Mouse (Mus musculus): Measurements from ENCODE around the gene Cutal. TPM values are rescaled to one million over a fixed set of nuclear protein-coding genes. Genes with fewer than 3 reads are reported as not detected.
A peak's percentile ranks its signal among the peaks of the same experiment; 100 is the strongest.

Gene Cutal
- total RNA-seq, 2 experiments from 2014 or later, result 0.37 to 0.93 TPM

DNA sequence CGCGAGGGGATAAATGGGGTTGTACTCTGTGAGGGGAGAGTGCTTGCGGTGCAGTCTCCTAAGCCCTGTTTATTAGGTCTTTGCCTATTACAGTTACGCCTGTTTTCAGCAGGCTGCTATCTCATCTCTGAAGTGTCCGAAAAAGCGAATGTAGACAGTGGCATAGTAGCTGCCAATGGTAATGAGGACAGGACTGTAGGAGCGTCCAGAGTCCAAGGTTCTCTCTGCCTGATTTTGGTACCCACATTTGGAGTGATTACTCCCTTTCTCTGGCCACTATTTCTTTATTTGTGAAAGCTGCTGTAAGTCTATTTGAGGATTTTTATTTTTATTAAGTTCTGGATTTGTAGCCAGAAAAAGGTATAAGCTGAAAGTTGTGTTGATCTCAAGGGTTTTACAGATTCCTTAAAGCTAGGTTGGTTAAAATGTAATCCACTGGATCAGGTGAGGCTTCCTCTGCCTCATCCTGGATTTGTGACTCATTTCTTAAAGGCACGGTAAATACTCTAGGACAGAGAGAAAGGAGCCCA lies 685 bp downstream of the Cutal start, which contains the start of gene Psmd5:
Psmd5 (minus strand) TSS at position 153 of the 530 bp plus-strand sequence.
- DNase-seq (ENCODE audit: low spot score in 2 of 2), result no peak
- intact Hi-C loops (cut with DNase I), result no loop called here

- no peak for DNase-seq (ENCODE audit: low spot score in 2 of 2)
- intact Hi-C loops (cut with DNase I), result no loop called here
These were observed 5.9 kb downstream of the Cutal start for GRCm38 (mm10) chr2:34880054-34880453.

DNA sequence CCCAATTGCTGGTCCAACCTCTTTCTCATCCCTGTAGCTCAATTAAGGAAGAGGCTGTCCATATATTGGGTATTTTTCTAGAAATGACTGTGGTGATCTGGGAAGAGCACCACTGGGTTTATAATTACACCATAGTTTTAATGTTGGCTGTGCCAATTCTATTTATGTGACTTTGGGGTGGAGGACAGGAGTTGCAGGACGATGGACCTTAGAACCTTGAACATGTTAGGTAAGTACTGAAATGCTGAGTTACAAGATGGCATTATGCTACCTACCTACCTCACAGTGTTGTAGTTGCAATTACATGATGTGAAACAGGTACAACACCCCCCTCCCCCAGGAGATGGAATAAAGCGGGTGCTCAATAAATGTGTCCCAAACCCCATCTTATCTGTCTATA lies 8.6 kb downstream of the Cutal start:
- intact Hi-C loops (cut with DNase I), result no loop called here
- DNase-seq (ENCODE audit: low spot score in 2 of 2), result no peak

GRCm38 (mm10) chr2:34883190-34883589 lies 9.0 kb downstream of the Cutal start:
- DNase-seq (ENCODE audit: low spot score in 2 of 2), result no peak
- intact Hi-C loops (cut with DNase I), result no loop called here

GRCm38 (mm10) chr2:34884186-34884585 lies 10.0 kb downstream of the Cutal start:
- intact Hi-C loops (cut with DNase I), result no loop called here
- no peak for DNase-seq (ENCODE audit: low spot score in 2 of 2)

DNA sequence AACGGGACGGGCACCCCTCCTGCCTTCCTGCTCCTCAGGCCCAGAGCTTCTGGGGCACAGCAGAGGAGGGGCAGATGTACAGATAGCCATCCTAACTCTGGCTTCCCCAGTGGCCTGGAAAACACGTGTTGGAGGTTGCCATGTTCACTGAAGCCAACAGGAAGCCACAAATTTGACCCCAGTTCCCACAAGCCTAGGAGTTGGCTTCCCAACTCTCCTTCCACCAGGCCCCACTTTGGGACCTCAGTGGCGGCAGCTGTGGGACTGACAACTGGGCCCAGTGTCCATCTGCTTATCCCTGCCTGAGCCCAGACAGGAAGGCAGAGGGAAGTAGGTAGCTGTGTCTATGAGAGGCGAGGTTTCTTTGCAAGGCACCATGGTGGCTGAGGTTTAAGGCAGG lies 19.8 kb downstream of the Cutal start:
- no peak for DNase-seq (ENCODE audit: low spot score in 2 of 2)
- intact Hi-C loops (cut with DNase I), result no loop called here

GRCm38 (mm10) chr2:34895503-34896113 lies 21.4 kb downstream of the Cutal start:
- intact Hi-C loops (cut with DNase I), result no loop called here

DNA sequence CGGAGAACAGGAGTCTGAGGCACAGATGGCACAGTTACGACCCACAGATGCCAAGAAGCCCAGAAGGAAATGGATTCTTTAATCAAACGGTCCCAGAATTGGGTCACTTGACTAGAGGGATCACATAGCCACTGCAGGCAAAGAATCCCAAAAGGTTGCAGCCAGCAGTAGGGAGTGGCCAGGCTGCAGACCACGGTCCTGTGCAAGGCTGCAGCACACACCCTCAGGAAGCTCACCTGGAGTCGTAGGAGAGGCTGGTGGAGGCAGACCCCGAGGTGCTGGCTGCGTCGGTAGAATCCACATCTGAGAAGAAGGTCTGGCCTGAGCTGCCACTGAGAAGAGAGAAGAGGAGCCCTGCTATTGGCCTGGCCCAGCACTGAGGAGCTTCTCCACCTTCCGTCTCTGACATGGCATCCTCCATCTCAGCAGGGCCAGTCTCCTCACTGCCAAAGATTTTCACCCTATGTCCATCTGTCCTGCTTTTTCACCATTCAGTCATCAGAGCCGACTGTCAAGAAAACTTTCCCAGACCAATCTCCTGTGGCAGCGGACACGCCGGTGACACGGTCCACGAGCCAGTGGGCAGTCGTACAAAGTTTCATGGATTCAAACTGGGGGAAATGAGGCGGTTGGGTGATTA lies 22.7 kb downstream of the Cutal start:
- no peak for DNase-seq (ENCODE audit: low spot score in 2 of 2)
- intact Hi-C loops (cut with DNase I), result no loop called here

More at GRCm38 (mm10) chr2:34895503-34896113, 21.4 kb downstream of the Cutal start:
- DNase-seq (ENCODE audit: low spot score in 2 of 2), result no peak

DNA sequence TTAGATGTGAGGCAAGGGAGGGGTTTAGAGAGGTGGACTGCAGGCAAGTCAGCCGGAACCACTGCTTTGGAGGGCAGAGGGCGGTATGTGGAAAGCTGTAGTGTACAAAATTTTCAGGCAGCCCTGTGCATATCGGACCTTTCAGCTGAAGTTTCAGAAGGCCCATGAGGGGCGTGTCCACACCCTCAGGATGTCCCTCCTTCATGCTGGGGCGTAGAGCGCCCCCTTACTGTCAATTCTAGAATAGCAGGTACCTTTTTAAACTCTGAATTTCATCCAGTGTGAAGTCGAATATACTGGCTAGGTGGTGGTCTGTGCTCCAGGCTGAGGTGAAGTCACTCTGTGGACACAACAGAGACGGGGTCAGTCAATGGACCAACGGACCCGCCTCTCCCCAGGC lies 23.6 kb downstream of the Cutal start:
- no peak for DNase-seq (ENCODE audit: low spot score in 2 of 2)

DNA sequence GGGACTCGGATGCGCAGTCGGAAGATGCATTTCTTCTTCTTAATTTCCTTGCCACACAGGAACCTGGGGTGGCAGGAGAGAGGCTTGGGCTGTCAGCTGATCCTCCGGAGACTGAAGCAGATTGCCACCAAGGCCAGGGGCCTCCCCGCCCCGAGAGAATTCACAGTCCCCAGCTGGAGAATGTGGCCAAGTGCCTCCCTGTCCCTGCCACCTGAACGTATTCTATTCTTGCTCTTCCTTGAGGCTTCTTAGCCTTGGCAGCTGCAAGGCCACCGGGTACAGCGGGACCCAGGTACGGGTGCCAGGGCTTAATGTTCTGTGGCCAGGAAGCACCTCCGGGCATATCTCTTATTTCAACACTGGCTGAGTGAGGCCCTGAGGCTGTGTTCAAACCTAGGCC lies 25.5 kb downstream of the Cutal start:
- intact Hi-C loops (cut with DNase I), result no loop called here
- DNase-seq (ENCODE audit: low spot score in 2 of 2), result no peak

More for the DNA sequence above, 23.6 kb downstream of the Cutal start:
- intact Hi-C loops (cut with DNase I), result no loop called here

- DNase-seq (ENCODE audit: low spot score in 2 of 2), result no peak
- intact Hi-C loops (cut with DNase I), result no loop called here
These were observed 26.2 kb downstream of the Cutal start for GRCm38 (mm10) chr2:34900412-34900811.

DNA sequence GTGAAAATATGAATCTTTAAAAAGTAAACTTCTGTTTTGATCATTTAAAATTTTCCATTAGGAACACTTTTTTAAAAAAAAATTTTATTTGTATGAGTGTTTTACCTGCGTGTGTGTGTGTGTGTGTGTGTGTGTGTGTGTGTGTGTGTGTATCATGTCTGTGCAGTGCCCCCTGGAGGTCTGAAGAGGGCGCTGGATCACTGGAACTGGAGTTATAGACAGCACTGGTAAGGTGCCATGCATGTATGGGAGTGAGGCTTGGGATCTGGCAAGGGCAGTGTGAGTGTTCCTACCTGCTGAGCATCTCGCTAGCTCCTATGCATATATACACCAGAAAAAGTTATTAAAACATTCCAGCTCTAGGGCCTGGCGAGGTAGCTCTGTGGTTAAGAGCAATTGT lies 27.5 kb downstream of the Cutal start:
- no peak for DNase-seq (ENCODE audit: low spot score in 2 of 2)
- intact Hi-C loops (cut with DNase I), result no loop called here

GRCm38 (mm10) chr2:34902731-34903130 lies 28.5 kb downstream of the Cutal start:
- intact Hi-C loops (cut with DNase I), result no loop called here
- no peak for DNase-seq (ENCODE audit: low spot score in 2 of 2)

- intact Hi-C loops (cut with DNase I), result no loop called here
- no peak for DNase-seq (ENCODE audit: low spot score in 2 of 2)
These were observed 29.0 kb downstream of the Cutal start for GRCm38 (mm10) chr2:34903191-34903590.

DNA sequence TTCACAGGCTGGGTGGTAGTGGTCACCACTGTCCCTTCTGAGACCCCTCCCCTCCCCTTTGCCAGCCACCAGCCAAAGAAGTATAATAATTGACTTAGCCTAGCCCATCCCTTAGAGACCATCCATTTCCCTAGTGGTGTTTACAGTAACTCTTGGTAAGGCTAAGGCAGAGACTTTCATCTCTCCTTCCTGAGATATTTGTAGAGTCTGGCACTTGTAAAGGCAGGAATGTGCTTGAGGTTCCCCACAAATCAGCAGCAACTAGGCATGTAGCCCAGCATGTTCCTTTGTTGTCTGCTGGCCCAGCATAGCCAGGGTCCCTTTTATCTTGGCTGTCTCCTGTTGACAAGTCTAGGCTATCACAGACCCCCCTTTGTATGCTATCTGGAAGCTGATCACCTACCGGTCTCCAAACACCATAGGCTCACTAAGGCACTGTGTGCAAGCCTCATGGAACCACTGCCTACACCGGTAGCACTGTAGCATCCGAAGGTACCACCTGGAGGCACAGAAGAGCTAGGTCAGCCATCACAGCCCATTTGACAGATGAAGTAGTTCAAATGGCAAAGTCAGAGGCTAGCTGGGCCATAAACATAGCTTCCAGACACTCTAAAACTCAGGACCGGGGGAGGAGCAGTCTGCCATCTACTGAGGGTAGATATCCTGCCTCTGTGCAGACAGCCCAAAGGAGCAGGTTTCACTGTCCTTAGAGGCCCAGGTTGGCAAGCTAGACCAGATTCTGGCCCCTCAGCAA lies 29.6 kb downstream of the Cutal start:
- no peak for DNase-seq (ENCODE audit: low spot score in 2 of 2)
- intact Hi-C loops (cut with DNase I), result loop anchor here (2.0 kb wide), 1 partner anchor 33 kb away; no protein-coding TSS in a partner anchor

- DNase-seq (ENCODE audit: low spot score in 2 of 2), result peak; percentile 96 to 98
- intact Hi-C loops (cut with DNase I), result loop anchor here (2.0 kb wide), 1 partner anchor 34 kb away; no protein-coding TSS in a partner anchor
These were observed 30.8 kb downstream of the Cutal start for GRCm38 (mm10) chr2:34904849-34905542.

DNA sequence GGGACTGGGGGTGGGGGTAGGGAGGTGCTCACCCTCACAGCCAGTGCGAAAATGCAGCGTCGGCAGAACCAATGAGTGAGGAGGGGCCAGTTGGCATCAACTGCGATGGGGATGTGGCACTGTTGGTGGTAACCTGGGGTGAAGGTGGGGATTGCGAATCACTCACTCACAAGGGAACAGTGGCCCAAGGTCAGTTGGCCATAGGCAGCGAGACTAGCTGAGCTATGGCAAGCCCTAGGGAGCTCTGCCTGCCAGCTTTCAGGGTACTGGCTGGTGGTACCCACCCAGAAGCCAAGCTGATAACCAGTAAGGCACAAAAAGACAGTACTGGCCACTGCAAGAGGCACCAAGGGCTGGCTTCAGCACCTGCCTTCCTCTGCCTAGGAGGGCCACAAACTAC lies 32.2 kb downstream of the Cutal start:
- intact Hi-C loops (cut with DNase I), result no loop called here

DNA sequence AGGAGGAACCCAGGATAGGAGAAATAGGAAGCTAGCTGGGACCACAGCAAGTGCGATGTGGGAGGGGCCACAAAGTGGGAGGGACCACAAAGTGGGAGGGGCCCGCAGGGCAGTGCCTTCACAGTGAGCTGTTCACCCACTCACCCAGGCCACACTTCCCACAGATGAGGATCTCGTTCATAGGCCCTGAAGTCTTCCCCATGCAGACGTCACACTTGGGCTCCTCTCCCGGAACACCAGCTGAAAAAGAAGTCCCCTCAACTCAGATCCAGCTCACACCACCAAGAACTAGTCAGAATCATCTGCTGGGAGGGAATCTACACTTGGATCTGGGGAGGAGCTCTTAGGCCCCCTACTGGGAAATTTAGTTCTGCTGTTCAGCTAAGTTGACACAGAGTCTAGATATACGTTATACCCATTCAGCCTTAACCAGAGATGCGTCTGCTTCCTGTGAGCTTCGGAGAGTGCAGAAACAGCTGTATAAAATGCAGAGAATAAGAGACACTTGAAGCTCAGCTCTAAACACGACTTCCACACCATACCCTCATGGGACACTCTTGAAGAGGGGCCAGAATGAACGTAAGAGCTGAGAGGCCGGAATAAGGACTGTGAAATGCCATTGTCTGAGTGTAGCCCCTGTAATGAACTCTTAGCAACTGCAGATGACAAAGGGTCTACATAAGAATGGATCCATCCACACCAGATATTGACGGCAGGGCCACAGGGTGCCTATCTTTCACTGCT lies 32.8 kb downstream of the Cutal start:
- intact Hi-C loops (cut with DNase I), result no loop called here
- peak; percentile 23 to 25 for DNase-seq (ENCODE audit: low spot score in 2 of 2)

More for the DNA sequence above, 32.2 kb downstream of the Cutal start:
- no peak for DNase-seq (ENCODE audit: low spot score in 2 of 2)

GRCm38 (mm10) chr2:34909719-34910118 lies 35.5 kb downstream of the Cutal start:
- intact Hi-C loops (cut with DNase I), result no loop called here

More at GRCm38 (mm10) chr2:34909719-34910118, 35.5 kb downstream of the Cutal start:
- DNase-seq (ENCODE audit: low spot score in 2 of 2), result no peak
